Mouse (Mus musculus) forelimb bud, embryonic 11.5 days (tissue): ENCODE data around the gene Bclaf3.
"Not testable (repeated sequence)": the region's sequence is repeated elsewhere in the genome, so short reads cannot be mapped to it uniquely, and the experiment has no call there.

Experiments used
- DNase-seq: peaks from one replicate; pipeline ENCODE4 v3.0.0-alpha.2; 2012; ENCODE audit warnings: low read depth, low spot score

Gene Bclaf3

GRCm38 (mm10) chrX:159526388-159526787 is at the start of gene Bclaf3:
Bclaf3 (plus strand) TSS chrX:159526688.
- DNase-seq, result no peak

GRCm38 (mm10) chrX:159478243-159478940 is 48.1 kb upstream of the Bclaf3 start:
- not testable (repeated sequence) for DNase-seq

GRCm38 (mm10) chrX:159484247-159484646 is 42.2 kb upstream of the Bclaf3 start:
- DNase-seq, result no peak

GRCm38 (mm10) chrX:159503181-159503580 is 23.3 kb upstream of the Bclaf3 start:
- DNase-seq, result no peak

- no peak for DNase-seq
Measured at GRCm38 (mm10) chrX:159508331-159509036, 18.0 kb upstream of the Bclaf3 start.

GRCm38 (mm10) chrX:159509042-159509441 is 17.4 kb upstream of the Bclaf3 start:
- DNase-seq, result no peak

GRCm38 (mm10) chrX:159509847-159510715 is 16.4 kb upstream of the Bclaf3 start:
- no peak for DNase-seq

- no peak for DNase-seq
Measured at GRCm38 (mm10) chrX:159510716-159511051, 15.8 kb upstream of the Bclaf3 start.

- no peak for DNase-seq
Measured at GRCm38 (mm10) chrX:159515599-159515998, 10.9 kb upstream of the Bclaf3 start.

GRCm38 (mm10) chrX:159521780-159522179 is 4.7 kb upstream of the Bclaf3 start:
- DNase-seq, result no peak

- no peak for DNase-seq
Measured at GRCm38 (mm10) chrX:159522651-159523050, 3.8 kb upstream of the Bclaf3 start.

GRCm38 (mm10) chrX:159532427-159532810 is 5.9 kb downstream of the Bclaf3 start:
- peak; percentile 91 for DNase-seq

GRCm38 (mm10) chrX:159532811-159533462 is 6.4 kb downstream of the Bclaf3 start:
- peak; percentile 16 for DNase-seq

GRCm38 (mm10) chrX:159541936-159542335 is 15.4 kb downstream of the Bclaf3 start:
- no peak for DNase-seq

GRCm38 (mm10) chrX:159547093-159547492 is 20.6 kb downstream of the Bclaf3 start:
- DNase-seq, result no peak

GRCm38 (mm10) chrX:159584738-159585137 is 58.2 kb downstream of the Bclaf3 start:
- not testable (repeated sequence) for DNase-seq

- DNase-seq, result no peak
Measured at GRCm38 (mm10) chrX:159591633-159592032, 65.1 kb downstream of the Bclaf3 start.

- DNase-seq, result no peak
Measured at GRCm38 (mm10) chrX:159597502-159597901, 71.0 kb downstream of the Bclaf3 start.

GRCm38 (mm10) chrX:159604832-159605231 is 78.3 kb downstream of the Bclaf3 start:
- no peak for DNase-seq

GRCm38 (mm10) chrX:159606936-159607335 is 80.4 kb downstream of the Bclaf3 start:
- peak; percentile 51 for DNase-seq

GRCm38 (mm10) chrX:159626208-159626906 is 99.9 kb downstream of the Bclaf3 start:
- no peak for DNase-seq
